Mouse (Mus musculus): ENCODE measurements around the gene Agap2. TPM values are rescaled to one million over a fixed set of nuclear protein-coding genes. Genes with fewer than 3 reads are reported as not detected.

The Agap2 gene
- total RNA-seq, 2 experiments from 2014 or later: 4.1 to 32.5 TPM

- peak; percentile 14; the same call in 1 of the 2 replicates for ATAC-seq (ENCODE audit: poor library complexity, severe bottlenecking)
These were observed 24.8 kb downstream of the Agap2 start for GRCm38 (mm10) chr10:127099868-127100267.

- ATAC-seq (ENCODE audit: poor library complexity, severe bottlenecking): peak; percentile 30
These were observed 25.3 kb downstream of the Agap2 start for GRCm38 (mm10) chr10:127100414-127100813.

- peak; percentile 58 for ATAC-seq (ENCODE audit: poor library complexity, severe bottlenecking)
These were observed 26.1 kb downstream of the Agap2 start for GRCm38 (mm10) chr10:127101151-127101550.

GRCm38 (mm10) chr10:127103631-127104030, 28.5 kb downstream of the Agap2 start:
- peak; percentile 74 for ATAC-seq (ENCODE audit: poor library complexity, severe bottlenecking)

GRCm38 (mm10) chr10:127107563-127108261, 32.6 kb downstream of the Agap2 start:
- peak; percentile 9; the same call in 1 of the 2 replicates for ATAC-seq (ENCODE audit: poor library complexity, severe bottlenecking)

GRCm38 (mm10) chr10:127108262-127108583, 33.1 kb downstream of the Agap2 start:
- no peak for ATAC-seq (ENCODE audit: poor library complexity, severe bottlenecking)

GRCm38 (mm10) chr10:127111001-127111887, 36.2 kb downstream of the Agap2 start:
- no peak for ATAC-seq (ENCODE audit: poor library complexity, severe bottlenecking)

- ATAC-seq (ENCODE audit: poor library complexity, severe bottlenecking): peak; percentile 63
These were observed 39.3 kb downstream of the Agap2 start for GRCm38 (mm10) chr10:127114408-127114807.

- 0 out of 2 replicates have a peak, but pooled peaks have one; percentile 24 for ATAC-seq (ENCODE audit: poor library complexity, severe bottlenecking)
These were observed 40.0 kb downstream of the Agap2 start for GRCm38 (mm10) chr10:127115068-127115467.

GRCm38 (mm10) chr10:127118470-127118869, 43.4 kb downstream of the Agap2 start:
- ATAC-seq (ENCODE audit: poor library complexity, severe bottlenecking): no peak

GRCm38 (mm10) chr10:127119229-127119628, 44.1 kb downstream of the Agap2 start:
- ATAC-seq (ENCODE audit: poor library complexity, severe bottlenecking): no peak

GRCm38 (mm10) chr10:127120301-127121065, 45.4 kb downstream of the Agap2 start:
- peak; percentile 9 for ATAC-seq (ENCODE audit: poor library complexity, severe bottlenecking)

- peak; percentile 97 for ATAC-seq (ENCODE audit: poor library complexity, severe bottlenecking)
These were observed 46.0 kb downstream of the Agap2 start, which contains the start of gene Os9 for GRCm38 (mm10) chr10:127121066-127121477. Os9 (minus strand) TSS chr10:127121131.

GRCm38 (mm10) chr10:127122018-127122417, 46.9 kb downstream of the Agap2 start:
- no peak for ATAC-seq (ENCODE audit: poor library complexity, severe bottlenecking)

- no peak for ATAC-seq (ENCODE audit: poor library complexity, severe bottlenecking)
These were observed 47.8 kb downstream of the Agap2 start for GRCm38 (mm10) chr10:127122784-127123435.

GRCm38 (mm10) chr10:127123436-127123805, 48.3 kb downstream of the Agap2 start:
- peak; percentile 26 for ATAC-seq (ENCODE audit: poor library complexity, severe bottlenecking)

GRCm38 (mm10) chr10:127125210-127126001, 50.3 kb downstream of the Agap2 start:
- peak; percentile 47 for ATAC-seq (ENCODE audit: poor library complexity, severe bottlenecking)

GRCm38 (mm10) chr10:127126579-127126978, 51.5 kb downstream of the Agap2 start:
- ATAC-seq (ENCODE audit: poor library complexity, severe bottlenecking): peak; percentile 74

GRCm38 (mm10) chr10:127127711-127128279, 52.7 kb downstream of the Agap2 start:
- no peak for ATAC-seq (ENCODE audit: poor library complexity, severe bottlenecking)
